Mouse (Mus musculus) ES-CJ7 (cell line): ENCODE results near the gene Cacna2d3.

Experiments
- DNase-seq: peaks from one replicate; pipeline ENCODE4 v3.0.0; 2011; ENCODE audit warnings: low read depth, low spot score

The Cacna2d3 gene

DNA sequence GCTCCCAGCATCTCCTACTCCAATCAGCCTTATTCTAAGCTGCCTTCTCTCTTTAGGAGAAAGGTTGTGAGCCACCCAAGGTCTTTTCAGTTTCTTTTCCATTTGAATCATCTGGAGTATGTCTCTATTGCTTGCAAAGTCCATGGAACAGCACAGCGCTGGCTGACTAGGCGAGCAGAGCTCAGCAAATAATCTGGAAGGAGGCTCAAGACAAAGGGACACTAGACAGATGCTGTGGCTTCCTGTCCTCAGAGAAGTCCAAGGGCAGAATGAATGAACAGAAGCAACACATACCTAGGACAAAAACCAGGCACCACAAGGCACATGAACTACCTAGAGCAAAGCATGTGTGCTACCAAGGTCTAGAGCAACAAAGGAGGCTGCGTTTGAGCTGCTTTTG lies 328.8 kb downstream of the Cacna2d3 start:
- DNase-seq, result no peak

DNA sequence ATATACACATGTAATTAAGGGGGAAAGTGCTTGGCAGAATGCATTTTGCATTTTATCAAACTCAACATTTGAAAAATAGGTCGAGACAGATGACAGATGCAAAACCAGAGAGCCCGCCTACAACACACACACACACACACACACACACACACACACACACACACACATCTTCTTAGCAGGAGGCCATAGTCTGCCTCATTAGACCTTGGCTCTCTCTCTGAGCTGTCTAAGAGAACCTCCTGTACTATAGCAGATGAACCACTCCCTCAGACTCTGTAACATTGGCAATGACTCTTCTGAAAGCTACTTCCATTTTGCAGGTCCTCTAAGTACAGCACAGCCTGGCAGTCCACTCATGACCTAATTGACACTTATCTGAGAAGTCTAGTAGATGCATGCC lies 330.2 kb downstream of the Cacna2d3 start:
- no peak for DNase-seq

- DNase-seq, result no peak
Observed at GRCm38 (mm10) chr14:29387761-29388160, 333.9 kb downstream of the Cacna2d3 start.

DNA sequence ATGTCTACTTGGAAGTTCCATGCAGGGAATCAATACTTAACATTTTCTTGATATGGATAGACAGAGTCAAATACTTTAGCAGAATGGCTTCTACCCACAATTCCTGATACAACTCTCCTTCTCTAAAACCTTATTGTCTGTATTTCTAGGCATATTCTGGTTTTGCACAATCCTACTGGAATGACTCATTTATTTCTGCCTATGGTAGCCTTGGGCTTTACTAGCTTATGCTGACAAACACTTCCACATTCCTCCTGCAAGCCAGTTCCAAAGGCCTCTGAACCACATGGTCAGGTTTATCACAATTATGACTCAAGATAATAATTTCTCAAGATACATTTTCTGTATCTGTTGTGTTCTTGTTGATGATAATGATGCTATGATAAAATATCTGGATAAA lies 336.2 kb downstream of the Cacna2d3 start:
- DNase-seq, result no peak

DNA sequence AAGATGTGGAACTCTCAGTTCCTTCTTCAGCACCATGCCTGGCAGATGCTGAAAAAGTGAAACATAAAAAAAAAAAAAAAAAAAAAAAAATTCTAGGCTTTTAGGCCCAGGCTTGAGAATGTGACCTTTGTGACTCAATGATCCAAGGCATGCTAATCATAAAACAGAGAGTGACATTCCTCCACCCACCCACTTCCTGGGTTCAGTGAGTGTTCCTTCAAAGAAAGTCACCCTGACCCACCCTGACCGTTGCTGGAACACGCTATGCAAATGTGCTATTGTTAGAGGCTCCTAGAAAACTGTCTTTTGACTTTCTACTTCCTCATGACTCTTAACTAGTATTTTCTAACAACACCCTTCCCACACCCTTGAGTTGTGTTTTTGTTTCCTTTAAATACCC lies 338.9 kb downstream of the Cacna2d3 start:
- DNase-seq, result peak; percentile 4

DNA sequence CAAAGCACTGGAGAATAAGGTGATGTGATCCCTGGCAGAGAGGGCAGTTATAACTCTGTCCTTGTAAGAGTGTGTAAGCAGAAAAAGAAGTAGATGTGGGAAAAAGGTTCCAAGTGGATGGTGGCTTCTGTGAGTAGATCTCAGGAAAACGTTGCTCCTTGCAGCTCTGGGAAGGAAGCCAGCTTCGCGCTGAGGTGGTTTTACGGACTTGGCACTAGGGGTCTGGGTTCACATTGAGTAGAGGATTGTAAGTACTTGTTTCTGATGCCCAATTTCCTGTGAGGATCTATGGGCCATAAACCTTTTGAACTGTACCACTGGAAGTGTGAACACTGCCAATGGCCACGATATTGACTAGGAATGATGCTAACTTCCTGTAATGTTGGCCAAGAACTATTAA lies 354.8 kb downstream of the Cacna2d3 start:
- no peak for DNase-seq

DNA sequence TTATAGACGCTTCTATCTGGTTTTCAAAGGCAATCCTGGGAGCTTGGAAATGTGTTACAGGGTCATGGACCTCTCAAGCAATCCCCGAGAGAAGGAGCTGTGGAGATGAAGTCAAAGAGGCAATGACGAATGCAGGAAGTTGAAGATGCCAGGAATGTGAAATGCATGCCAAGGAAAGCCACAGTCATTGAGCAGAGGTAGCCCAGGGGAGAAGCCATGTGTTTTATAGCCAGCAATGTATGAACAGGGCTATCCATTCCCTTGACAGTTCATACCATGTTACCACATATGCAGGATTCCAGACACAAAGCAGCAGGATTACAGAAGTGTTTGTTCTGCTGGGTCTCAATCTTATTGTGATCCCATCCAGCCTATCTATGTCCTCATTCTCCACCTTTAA lies 359.2 kb downstream of the Cacna2d3 start:
- DNase-seq, result no peak

GRCm38 (mm10) chr14:29350627-29351026 lies 371.0 kb downstream of the Cacna2d3 start:
- DNase-seq, result no peak

DNA sequence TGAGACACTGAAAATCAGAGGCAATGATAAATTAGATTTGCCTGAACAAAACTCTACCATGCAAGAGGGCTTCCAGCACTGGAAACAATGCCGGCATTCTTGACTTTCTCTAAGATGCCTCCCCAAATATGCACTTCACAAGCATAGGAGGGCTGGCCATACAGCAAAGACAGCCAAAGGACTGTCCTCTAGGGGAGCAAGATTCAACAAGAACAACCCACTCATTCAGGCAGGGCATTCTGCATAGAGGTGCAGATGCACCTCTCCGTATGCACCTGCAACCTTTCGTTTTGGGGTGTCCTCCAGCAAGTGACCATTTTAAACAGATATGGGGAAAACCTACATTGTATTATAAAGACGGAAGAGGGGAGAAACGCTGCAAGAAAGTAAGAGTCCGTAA lies 380.1 kb downstream of the Cacna2d3 start:
- DNase-seq, result no peak

- DNase-seq, result no peak
Observed at GRCm38 (mm10) chr14:29340728-29341127, 380.9 kb downstream of the Cacna2d3 start.

- no peak for DNase-seq
Observed at GRCm38 (mm10) chr14:29334897-29335296, 386.8 kb downstream of the Cacna2d3 start.

- no peak for DNase-seq
Observed at GRCm38 (mm10) chr14:29334216-29334615, 387.4 kb downstream of the Cacna2d3 start.

DNA sequence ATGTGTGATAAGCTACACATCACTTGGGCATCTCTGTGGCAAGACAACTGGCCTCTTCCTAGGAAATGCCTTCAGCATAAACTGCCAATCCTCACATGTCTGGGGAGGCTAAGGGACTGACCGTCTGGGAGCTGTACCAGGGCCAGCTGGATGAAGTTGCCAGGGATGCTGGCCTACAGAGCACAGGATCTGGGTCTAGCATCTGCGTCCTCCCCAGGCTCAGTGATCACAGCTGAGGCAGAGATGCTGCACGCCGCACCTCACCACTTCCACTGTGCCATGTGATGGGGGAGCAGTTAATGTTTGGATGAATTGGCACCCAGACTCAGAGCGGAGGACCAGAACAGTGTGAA lies 397.3 kb downstream of the Cacna2d3 start:
- no peak for DNase-seq

- DNase-seq, result no peak
Observed at GRCm38 (mm10) chr14:29323718-29324429, 397.8 kb downstream of the Cacna2d3 start.

- no peak for DNase-seq
Observed at GRCm38 (mm10) chr14:29313431-29313830, 408.2 kb downstream of the Cacna2d3 start.

- DNase-seq, result no peak
Observed at GRCm38 (mm10) chr14:29305623-29306022, 416.0 kb downstream of the Cacna2d3 start.

GRCm38 (mm10) chr14:29296185-29296754 lies 425.4 kb downstream of the Cacna2d3 start:
- no peak for DNase-seq

DNA sequence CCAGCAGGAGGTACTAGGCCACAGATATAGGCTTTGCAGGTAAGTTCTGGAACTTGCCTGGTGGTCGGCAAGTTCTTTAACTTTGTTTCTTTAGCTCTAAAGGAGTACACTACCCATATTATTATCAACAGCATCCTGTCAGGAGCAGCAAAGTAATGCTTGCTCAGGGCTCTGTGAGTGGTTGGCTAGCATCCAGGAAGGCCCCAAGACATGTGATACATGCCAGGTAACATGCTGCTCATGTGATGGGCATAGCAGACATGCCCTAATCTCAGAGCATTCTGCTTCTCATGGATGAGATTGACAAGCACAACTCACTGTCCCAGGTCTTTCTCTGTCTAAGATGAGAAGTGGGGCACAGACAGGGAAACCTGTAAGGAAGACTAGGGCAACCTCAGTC lies 442.8 kb downstream of the Cacna2d3 start:
- DNase-seq, result no peak

DNA sequence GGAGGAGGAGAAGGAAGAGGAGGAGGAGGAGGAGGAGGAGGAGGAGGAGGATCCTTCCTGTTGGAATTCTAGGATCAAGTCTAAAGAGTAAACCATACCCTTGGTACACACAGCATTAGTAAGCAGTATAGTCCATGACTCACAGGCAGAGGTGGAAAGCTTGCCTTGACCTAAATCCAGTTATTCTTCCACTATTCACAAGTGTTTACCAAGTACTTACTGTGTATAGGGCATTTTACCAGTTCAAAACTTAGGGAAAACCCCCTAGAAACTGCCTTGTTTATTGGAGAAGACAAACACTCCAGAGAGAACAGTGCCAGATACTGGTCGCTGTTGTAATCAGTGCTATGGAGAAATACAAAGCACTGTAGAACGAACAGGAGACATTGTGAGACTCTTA lies 443.3 kb downstream of the Cacna2d3 start:
- no peak for DNase-seq

DNA sequence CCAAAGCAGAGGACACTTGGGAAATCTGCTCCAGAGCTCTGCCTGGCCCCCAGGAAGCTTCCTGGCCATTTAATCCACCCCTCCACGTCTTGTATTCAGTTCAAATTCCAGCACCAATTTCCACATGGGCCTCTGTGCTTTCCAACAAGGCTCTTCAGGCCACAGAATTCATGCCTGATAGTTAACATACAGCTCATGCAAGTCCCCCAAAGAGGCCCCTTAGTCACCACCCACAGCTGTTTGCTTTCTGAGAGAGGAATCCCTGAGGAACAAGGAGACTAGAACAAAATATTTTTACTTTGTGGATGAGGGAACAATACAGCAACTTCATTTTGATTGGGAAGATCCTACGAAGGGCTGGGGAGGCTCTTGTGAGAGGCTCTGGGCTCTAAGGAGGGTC lies 444.0 kb downstream of the Cacna2d3 start:
- DNase-seq, result no peak

DNA sequence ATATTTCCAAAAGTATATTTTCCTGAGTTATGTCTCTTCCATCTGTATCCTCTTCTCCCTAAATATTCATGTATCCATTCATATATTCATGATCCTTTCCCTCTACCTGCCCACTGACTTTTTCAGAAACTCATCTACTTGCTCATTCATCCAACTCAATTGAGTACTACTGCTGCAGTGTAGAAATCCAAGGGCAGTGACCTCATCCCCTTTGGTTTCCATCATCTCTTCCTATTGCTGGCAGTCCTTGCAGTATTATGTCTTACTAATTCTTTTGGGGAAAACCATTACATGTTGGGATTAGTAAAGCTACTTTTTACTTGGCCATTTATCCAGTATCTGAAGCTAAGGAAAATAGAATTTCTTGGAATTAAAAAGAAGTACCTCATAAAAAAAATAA lies 447.8 kb downstream of the Cacna2d3 start:
- no peak for DNase-seq

DNA sequence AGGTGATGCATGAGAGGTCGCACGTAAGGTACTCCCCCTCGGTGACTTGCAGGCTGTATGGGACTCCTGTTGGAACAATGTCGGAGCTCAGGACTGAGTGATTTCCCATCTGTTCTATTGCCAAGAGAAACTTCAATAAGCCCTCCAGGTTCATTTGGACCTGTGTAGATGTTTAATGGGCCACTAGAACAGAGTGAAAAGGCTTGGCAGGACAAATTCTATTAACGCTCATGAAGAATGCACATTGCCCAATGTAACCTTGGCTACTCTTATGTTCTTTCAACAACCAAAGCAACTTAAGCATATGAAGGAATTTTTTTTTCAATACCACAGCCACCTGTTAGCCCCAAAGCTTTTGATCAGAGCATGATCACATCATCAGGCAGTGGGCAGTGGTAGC lies 451.1 kb downstream of the Cacna2d3 start:
- no peak for DNase-seq

DNA sequence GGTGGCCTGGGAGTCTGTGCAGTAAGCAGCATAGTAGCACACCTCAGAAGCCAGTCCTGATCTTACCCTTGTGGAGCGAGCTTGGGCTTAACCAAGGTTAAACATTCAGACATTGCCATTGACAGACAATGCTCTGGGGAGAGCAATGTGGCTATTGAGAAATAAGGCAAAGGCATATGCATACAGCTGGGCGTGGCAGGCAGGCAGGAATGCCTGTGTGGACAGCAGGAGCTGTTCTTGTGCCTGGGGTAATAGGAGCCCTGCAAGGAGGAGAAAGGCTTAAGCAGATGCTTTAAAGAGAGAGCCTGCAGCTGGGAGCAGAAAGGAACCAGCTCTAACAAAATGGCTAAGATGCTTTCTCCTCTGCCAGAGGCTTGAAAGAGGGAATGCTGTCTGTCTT lies 451.8 kb downstream of the Cacna2d3 start:
- DNase-seq, result peak; percentile 42

- peak; percentile 6 for DNase-seq
Observed at GRCm38 (mm10) chr14:29268609-29269008, 453.1 kb downstream of the Cacna2d3 start.
